Mouse (Mus musculus) liver, embryonic 13.5 days (tissue): ENCODE measurements around the gene Safb. TPM values are rescaled to one million over a fixed set of nuclear protein-coding genes. Genes with fewer than 3 reads are reported as not detected.

Source experiments
- ATAC-seq: fragments of 200-750 bp; cut with Nextera tagmentation; 2 replicates; pipeline ENCODE4 v1.8.0; 2017; ENCODE audit warnings: low read depth, mild to moderate bottlenecking, moderate number of reproducible peaks, moderate library complexity
- DNase-seq: peaks from one replicate; pipeline ENCODE4 v3.0.0; 2022
- H3K27ac ChIP-seq: fragments of 300-500 bp; sonication (generic); 2 replicates; pipeline ENCODE4 v1.5.1; 2015; ENCODE audit warnings: moderate library complexity, mild to moderate bottlenecking, inconsistent platforms
- H3K27me3 ChIP-seq: fragments of 300-500 bp; sonication (generic); 2 replicates; pipeline ENCODE4 v1.6.1; 2015; ENCODE audit warnings: mild to moderate bottlenecking, inconsistent platforms
- H3K36me3 ChIP-seq: fragments of 300-500 bp; sonication (generic); 2 replicates; pipeline ENCODE4 v1.6.1; 2015; ENCODE audit warnings: mild to moderate bottlenecking, inconsistent platforms
- H3K4me1 ChIP-seq: fragments of 300-500 bp; sonication (generic); replicated peaks from 2 replicates; pipeline ENCODE4 v1.6.1; 2015; ENCODE audit warnings: inconsistent platforms
- H3K4me2 ChIP-seq: fragments of 300-500 bp; sonication (generic); 2 replicates; pipeline ENCODE4 v1.6.1; 2015; ENCODE audit warnings: inconsistent platforms, mild to moderate bottlenecking, moderate library complexity
- H3K4me3 ChIP-seq: fragments of 300-500 bp; sonication (generic); replicated peaks from 2 replicates; pipeline ENCODE4 v1.5.1; 2015; ENCODE audit warnings: mild to moderate bottlenecking, inconsistent platforms
- H3K9ac ChIP-seq: fragments of 300-500 bp; sonication (generic); 2 replicates; pipeline ENCODE4 v1.6.1; 2015; ENCODE audit warnings: mild to moderate bottlenecking, inconsistent platforms
- H3K9me3 ChIP-seq: fragments of 300-500 bp; sonication (generic); replicated peaks from 2 replicates; pipeline ENCODE4 v1.6.1; 2016; ENCODE audit warnings: inconsistent platforms
- WGBS: fragments of 180-500 bp; shearing (Covaris S2); methylation state at CpG from one replicate; pipeline ENCODE4 v1.1.7; 2015; ENCODE audit not compliant: insufficient replicate concordance; 5-methylcytosine and 5-hydroxymethylcytosine counted together
- polyA plus RNA-seq: library from polyadenylated mRNA; unstranded; fragments of >200 nt; fragmentation: Nextera tagmentation; extraction: Ambion mirVana; gene quantifications from 2 replicates; pipeline ENCODE4 v1.2.1, GENCODE M21; 2015

The Safb gene
- polyA plus RNA-seq, 1 experiment from 2014 or later = 44.4 TPM

- DNase-seq (no peak), ATAC-seq (no peak)
- 87% methylated on average over 4 of the region's 4 CpGs for WGBS
- no peaks in the 10 kb centered on the region for H3K9me3 ChIP-seq
- peaks cover 79% of the 10 kb centered on the region for H3K36me3 ChIP-seq
- H3K4me2 ChIP-seq = no peak overlapping the region
- H3K4me3 ChIP-seq = no peak overlapping the region
- no peaks in the 10 kb centered on the region for H3K27me3 ChIP-seq
- peaks cover 44% of the 10 kb centered on the region for H3K4me1 ChIP-seq
- H3K9ac ChIP-seq = no peak overlapping the region
- no peak overlapping the region for H3K27ac ChIP-seq
These were observed 4.3 kb downstream of the Safb start for GRCm38 (mm10) chr17:56588921-56589320.

- H3K36me3 ChIP-seq = peaks cover 100% of the 10 kb centered on the region
- no peak for DNase-seq
- H3K27me3 ChIP-seq = no peaks in the 10 kb centered on the region
- H3K4me2 ChIP-seq = no peak overlapping the region
- H3K4me1 ChIP-seq = peaks cover 25% of the 10 kb centered on the region
- no peak for ATAC-seq
- no peaks in the 10 kb centered on the region for H3K9me3 ChIP-seq
- no peak overlapping the region for H3K9ac ChIP-seq
- no peak overlapping the region for H3K27ac ChIP-seq
- no peak overlapping the region for H3K4me3 ChIP-seq
These were observed 7.9 kb downstream of the Safb start for GRCm38 (mm10) chr17:56592553-56592952.

DNA sequence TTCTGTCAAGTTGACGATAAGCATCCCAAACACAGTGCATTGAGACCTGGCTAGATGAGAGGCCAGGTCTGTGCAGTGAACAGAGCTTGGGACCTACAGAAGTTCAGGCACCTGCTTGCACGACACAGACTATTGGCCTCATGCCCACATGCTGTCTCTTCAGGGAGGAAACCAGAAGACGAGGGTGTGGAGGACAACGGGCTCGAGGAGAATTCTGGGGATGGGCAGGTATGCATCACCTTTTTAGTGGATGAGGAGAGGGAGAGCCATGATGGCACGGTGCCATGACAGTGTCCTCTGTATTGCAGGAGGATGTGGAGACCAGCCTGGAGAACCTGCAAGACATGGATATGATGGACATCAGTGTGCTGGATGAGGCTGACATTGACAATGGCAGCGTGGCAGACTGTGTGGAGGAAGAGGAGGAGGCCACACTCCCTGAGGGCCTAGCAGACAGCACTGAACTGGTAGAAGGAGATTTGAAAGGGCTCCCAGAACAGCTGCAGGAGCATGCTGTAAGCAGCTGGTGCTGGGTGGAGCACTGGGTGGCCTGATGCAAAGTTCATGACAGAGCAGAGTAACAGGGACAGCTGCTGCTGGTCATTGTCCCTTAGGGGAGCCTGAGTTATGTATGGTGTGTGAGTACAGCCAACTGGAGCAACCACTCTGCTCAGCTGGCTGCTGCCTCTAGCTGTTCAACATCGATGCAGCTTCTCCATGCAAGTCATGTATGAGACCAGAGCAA lies 9.1 kb downstream of the Safb start:
- Histone ChIP-seq H3K27me3 (no peaks in the 10 kb centered on the region), H3K9ac (no peak overlapping the region), H3K36me3 (peaks cover 96% of the 10 kb centered on the region), H3K4me1 (peaks cover 16% of the 10 kb centered on the region), H3K27ac (no peak overlapping the region), H3K4me3 (no peak overlapping the region), H3K9me3 (no peaks in the 10 kb centered on the region), H3K4me2 (no peak overlapping the region)
- 87% methylated on average over 8 of the region's 8 CpGs for WGBS
- ATAC-seq = no peak
- DNase-seq = no peak

DNA sequence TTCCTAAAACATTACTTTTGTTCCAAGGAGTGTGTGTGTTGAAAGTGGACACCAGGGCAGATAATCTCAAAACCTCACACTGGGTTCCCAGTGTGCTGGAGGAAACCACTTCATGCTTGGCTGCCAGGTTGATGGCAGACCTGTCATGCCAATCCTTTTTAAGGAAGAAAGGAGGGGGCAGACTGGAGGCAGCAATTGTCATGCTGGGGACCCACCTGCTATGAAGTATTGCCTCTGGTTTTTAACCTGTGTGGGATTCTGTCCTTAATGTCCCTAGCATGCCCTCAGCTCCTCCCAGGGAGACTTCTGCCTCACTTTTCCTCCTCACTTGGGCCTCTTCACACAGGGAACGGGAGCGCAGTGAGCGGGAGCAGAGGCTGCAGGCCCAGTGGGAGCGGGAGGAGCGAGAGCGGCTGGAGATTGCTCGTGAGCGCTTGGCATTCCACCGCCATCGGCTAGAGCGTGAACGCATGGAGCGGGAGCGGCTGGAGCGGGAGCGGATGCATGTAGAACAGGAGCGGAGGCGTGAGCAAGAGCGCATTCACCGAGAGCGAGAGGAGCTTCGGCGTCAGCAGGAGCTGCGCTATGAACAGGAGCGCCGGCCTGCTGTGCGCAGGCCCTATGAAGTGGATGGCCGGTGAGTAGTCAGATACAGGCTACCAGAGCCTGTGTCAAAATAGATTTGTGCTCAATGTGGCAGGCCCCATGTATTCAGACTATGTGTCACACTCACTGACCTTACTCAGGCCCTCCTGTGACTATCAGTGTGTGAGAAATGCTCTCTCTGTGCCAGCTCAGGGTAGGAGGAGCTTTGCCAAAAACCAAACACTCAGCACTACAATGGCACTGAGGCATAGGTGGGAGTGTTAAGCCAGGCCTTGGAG lies 18.8 kb downstream of the Safb start:
- Histone ChIP-seq H3K27me3 (no peaks in the 10 kb centered on the region), H3K4me3 (no peak overlapping the region), H3K9me3 (no peaks in the 10 kb centered on the region), H3K36me3 (peaks cover 90% of the 10 kb centered on the region), H3K27ac (no peak overlapping the region), H3K4me2 (no peak overlapping the region), H3K9ac (no peak overlapping the region), H3K4me1 (peaks cover 11% of the 10 kb centered on the region)
- DNase-seq (no peak), ATAC-seq (no peak)
- 95% methylated on average over 28 of the region's 28 CpGs for WGBS

- ATAC-seq = no peak
- Histone ChIP-seq H3K4me2 (no peak overlapping the region), H3K27me3 (no peaks in the 10 kb centered on the region), H3K4me3 (no peak overlapping the region), H3K9ac (no peak overlapping the region), H3K36me3 (peaks cover 90% of the 10 kb centered on the region), H3K4me1 (peaks cover 17% of the 10 kb centered on the region), H3K27ac (no peak overlapping the region), H3K9me3 (no peaks in the 10 kb centered on the region)
- no peak for DNase-seq
- 86% methylated on average over 9 of the region's 9 CpGs for WGBS
These were observed 19.4 kb downstream of the Safb start for GRCm38 (mm10) chr17:56604070-56604380.

DNA sequence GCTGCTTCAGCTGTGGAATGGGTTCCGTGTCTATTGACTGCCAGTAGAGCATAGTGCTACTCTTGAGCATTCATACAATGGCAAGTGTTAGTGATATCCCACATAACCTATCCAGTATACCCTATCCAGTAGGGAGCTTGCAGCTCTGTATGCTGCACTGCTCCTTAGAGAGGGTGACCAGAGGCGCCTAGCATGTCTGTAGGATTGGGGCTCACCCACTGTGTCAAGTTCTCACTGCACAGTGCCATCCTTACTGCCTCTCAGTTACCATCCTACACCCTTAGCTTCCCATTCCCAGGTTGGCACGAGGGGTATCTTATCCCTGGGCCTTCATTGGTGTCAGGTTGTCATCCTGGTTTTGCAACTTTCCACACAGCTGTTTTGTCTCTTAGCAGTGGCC lies 19.8 kb downstream of the Safb start:
- Histone ChIP-seq H3K9me3 (no peaks in the 10 kb centered on the region), H3K27ac (no peak overlapping the region), H3K4me2 (no peak overlapping the region), H3K36me3 (peaks cover 86% of the 10 kb centered on the region), H3K9ac (no peak overlapping the region), H3K27me3 (no peaks in the 10 kb centered on the region), H3K4me1 (peaks cover 19% of the 10 kb centered on the region), H3K4me3 (no peak overlapping the region)
- no peak for DNase-seq
- 92% methylated on average over 3 of the region's 3 CpGs for WGBS
- ATAC-seq = no peak

DNA sequence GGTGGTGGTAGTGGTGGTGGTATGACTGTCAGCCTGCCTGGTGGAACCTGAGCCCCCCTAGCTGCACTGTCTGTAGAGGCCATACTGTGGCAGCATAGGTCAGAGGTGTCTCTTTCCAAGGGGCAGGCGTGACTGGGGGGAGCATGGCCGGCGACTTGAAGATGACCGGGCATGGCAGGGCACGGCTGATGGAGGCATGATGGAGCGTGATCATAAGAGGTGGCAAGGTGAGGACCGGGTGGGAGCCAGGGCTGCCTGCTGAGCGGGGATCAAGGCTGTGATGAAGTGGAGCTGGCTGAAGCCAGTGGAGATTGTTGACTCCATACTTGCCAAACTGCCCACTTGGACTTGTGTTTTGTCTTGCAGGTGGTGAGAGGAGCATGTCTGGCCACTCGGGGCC lies 20.8 kb downstream of the Safb start:
- peaks cover 76% of the 10 kb centered on the region for H3K36me3 ChIP-seq
- H3K4me1 ChIP-seq = peaks cover 24% of the 10 kb centered on the region
- no peak overlapping the region for H3K4me2 ChIP-seq
- ATAC-seq (no peak), DNase-seq (no peak)
- no peak overlapping the region for H3K9ac ChIP-seq
- no peak overlapping the region for H3K27ac ChIP-seq
- no peak overlapping the region for H3K4me3 ChIP-seq
- WGBS = 89% methylated on average over 9 of the region's 9 CpGs
- H3K27me3 ChIP-seq = no peaks in the 10 kb centered on the region
- H3K9me3 ChIP-seq = no peaks in the 10 kb centered on the region

DNA sequence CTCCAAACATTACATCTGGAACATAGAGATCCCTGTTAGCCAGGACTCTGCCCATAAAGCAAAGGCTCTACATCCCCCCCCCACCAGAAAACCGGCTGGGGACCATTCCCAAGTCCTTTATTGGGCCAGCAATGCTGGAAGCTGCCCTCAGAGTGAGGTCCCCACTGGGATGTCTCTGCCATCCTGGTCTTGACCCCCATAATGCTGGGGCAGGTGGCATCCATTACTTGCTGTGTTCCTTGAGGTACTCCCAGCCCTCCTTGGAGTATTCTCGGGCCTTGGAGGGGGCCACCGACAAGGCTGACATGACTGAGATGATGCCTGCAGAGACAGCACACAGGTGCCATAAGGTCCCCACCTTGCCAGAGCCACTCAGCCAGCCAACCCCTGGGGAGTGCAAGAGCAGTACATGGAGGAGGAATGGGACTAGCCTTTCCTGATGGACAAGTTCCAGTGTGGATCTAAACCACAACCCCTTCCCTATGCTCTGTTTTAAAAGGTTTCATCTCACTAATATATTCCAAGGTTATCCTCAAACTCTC lies 23.0 kb downstream of the Safb start:
- H3K36me3 ChIP-seq = peaks cover 55% of the 10 kb centered on the region
- no peaks in the 10 kb centered on the region for H3K27me3 ChIP-seq
- ATAC-seq (no peak), DNase-seq (no peak)
- WGBS = 72% methylated on average over 3 of the region's 3 CpGs
- no peaks in the 10 kb centered on the region for H3K9me3 ChIP-seq
- no peak overlapping the region for H3K27ac ChIP-seq
- peak overlapping the region; percentile 86 for H3K4me2 ChIP-seq
- peaks cover 46% of the 10 kb centered on the region for H3K4me1 ChIP-seq
- H3K9ac ChIP-seq = peak overlapping the region; percentile 86; the same call in 1 of the 2 replicates
- H3K4me3 ChIP-seq = no peak overlapping the region

GRCm38 (mm10) chr17:56608699-56609098 lies 24.1 kb downstream of the Safb start:
- Histone ChIP-seq H3K9me3 (no peaks in the 10 kb centered on the region), H3K4me1 (peaks cover 51% of the 10 kb centered on the region), H3K4me3 (peak overlapping the region; percentile 73), H3K36me3 (peaks cover 44% of the 10 kb centered on the region), H3K4me2 (peak overlapping the region; percentile 86), H3K27ac (peak overlapping the region; percentile 87), H3K27me3 (no peaks in the 10 kb centered on the region), H3K9ac (peak overlapping the region; percentile 86)
- no peak for ATAC-seq
- DNase-seq = no peak
- 29% methylated on average over 5 of the region's 5 CpGs for WGBS

- Histone ChIP-seq H3K4me3 (peak within 1 kb of the TSS; percentile 73), H3K9ac (peak within 1 kb of the TSS; percentile 86), H3K9me3 (no peaks in the 10 kb centered on the region), H3K4me2 (peak within 1 kb of the TSS; percentile 86), H3K4me1 (peaks cover 59% of the 10 kb centered on the region), H3K36me3 (peaks cover 42% of the 10 kb centered on the region), H3K27ac (peak within 1 kb of the TSS; percentile 87), H3K27me3 (no peaks in the 10 kb centered on the region)
- under 1% methylated on average over 44 of the region's 44 CpGs for WGBS
- peak; percentile 91 for DNase-seq
- ATAC-seq = peak; percentile 81
These were observed 25.0 kb downstream of the Safb start, which contains the start of gene 2410015M20Rik for GRCm38 (mm10) chr17:56609452-56610171. Gene 2410015M20Rik (minus strand): TSS chr17:56609771.

DNA sequence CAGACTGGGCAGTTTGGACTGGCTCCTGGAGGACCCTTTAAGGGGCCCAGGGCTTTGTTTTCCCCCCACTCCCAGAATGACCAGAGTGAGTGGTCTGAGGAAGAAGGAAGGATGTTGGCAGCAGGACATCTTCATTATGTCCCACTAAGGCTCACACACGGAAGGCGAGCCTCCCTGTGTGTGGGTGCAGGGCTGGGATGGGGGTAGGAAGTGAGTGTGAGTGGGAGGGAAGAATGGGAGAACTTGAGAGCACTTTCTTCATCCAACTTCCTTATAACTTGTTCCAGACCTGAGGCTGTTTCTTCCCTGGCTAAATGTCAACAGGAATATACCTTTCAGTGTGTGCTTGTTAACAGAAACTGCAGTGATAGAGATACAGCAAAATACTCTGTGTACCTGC lies 26.7 kb downstream of the Safb start:
- H3K4me3 ChIP-seq = peak overlapping the region; percentile 43; the same call in 1 of the 2 replicates
- WGBS = 61% methylated on average over 2 of the region's 2 CpGs
- H3K4me2 ChIP-seq = peak overlapping the region; percentile 86
- DNase-seq (no peak), ATAC-seq (no peak)
- peak overlapping the region; percentile 1; the same call in 1 of the 2 replicates for H3K9ac ChIP-seq
- no peaks in the 10 kb centered on the region for H3K27me3 ChIP-seq
- H3K36me3 ChIP-seq = peaks cover 42% of the 10 kb centered on the region
- H3K27ac ChIP-seq = peak overlapping the region; percentile 87
- H3K4me1 ChIP-seq = peaks cover 75% of the 10 kb centered on the region
- H3K9me3 ChIP-seq = no peaks in the 10 kb centered on the region
